Mouse (Mus musculus): Measurements from ENCODE around the gene Nsun7. TPM values are rescaled to one million over a fixed set of nuclear protein-coding genes. Genes with fewer than 3 reads are reported as not detected.

Nsun7 gene
- total and polyA plus RNA-seq, 3 experiments: 0.22 to 0.45 (median 0.40) TPM

DNA sequence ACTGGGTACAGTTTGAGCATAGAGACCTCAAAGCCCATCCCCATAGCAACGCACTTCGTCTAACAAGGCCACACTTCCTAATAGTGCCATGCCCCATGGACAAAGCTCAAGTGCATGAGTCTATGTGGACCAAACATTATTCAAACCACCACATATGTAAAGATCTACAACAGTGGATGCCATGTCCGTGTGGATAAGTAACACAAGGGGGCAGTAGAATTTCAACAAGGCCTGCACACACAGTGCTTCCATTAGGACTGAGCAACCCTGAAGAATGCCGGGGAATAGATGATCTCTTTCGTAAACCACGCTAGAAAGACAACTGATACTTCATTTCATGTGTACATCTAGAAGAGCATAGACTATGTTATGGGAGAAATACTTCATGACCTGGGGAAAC lies 21.0 kb downstream of the Nsun7 start:
- DNase-seq: no peak

DNA sequence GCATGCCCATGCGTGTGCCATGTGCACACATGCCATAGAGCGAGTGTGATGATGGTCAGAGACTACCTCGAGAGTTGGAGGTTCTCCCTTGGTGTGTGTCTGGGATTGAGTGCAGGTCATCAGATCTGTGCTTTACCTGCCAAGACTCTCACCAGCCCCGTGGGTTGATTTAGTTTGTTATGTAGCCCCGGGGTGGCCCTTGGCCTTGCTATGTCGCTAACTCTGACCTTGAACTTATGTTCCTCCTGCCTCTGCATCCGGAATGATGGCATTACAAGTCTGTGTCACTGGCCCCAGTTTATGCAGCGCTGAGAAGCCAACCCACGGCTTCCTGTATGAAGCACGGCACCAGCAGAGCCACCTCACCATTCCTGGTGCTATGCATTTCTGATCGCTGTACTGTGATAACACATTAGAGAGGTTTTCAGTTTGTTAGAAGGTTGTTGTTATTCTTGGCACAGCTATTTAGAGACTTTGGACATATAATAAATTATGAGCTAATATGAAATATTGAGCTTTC lies 34.5 kb downstream of the Nsun7 start:
- DNase-seq: peak; percentile 32

DNA sequence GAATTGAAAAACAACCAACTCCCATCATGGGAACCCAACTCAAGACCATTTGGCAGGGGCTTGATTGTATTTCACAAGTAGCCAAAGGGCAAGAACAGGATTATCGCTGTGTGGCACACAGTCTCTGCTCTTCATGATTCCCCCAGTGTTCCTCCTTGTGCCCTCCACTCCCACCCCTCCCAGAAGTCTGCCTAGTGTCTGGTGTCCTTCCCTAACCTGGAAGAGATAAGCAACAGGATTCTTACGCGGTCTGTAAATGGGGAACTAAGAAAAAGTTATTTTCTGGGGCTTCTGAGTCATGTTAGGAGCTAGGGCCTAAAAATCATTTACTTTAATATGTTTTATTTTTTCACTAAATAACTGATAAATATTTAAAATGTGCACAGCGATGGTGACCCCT lies 35.3 kb downstream of the Nsun7 start:
- no peak for DNase-seq

DNA sequence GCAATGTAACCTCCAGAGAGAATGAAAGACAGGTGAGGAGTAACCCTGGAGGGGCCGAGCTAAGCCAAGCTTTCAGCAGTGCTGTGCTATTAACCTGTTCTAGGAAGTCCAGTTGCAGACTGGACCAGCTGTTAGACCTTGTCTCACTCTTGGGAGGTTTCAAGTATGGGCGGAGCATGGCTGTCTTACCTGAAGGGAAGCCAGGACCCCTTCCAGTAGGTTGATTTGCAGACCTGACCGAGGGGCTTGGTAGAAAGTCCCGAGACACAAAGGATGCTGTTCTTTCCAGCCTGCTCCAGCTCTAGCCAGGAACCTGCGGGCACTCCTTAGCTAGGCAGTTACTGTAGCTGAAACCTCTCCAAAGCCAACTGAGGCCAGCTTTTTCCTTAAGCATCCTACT lies 36.4 kb downstream of the Nsun7 start:
- no peak for DNase-seq

DNA sequence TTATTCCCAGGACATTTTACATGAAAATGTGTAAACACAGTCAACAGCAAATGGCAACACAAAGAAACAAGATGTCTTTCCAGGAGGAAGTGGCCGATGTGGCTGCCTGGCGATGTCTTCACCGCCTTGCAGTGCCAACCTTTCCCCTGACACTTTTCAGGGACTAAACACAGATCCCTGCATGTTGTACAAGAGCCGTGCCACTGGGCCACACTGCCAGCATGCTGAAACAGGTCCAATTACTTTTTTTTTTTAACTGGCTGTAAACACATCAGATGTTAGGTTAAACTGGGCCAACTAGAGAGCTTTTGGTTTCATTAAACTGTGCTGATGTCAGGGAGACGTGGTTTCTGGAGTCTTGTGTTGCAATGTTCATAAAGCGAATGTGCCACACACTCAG lies 39.2 kb downstream of the Nsun7 start:
- DNase-seq: peak; percentile 16

DNA sequence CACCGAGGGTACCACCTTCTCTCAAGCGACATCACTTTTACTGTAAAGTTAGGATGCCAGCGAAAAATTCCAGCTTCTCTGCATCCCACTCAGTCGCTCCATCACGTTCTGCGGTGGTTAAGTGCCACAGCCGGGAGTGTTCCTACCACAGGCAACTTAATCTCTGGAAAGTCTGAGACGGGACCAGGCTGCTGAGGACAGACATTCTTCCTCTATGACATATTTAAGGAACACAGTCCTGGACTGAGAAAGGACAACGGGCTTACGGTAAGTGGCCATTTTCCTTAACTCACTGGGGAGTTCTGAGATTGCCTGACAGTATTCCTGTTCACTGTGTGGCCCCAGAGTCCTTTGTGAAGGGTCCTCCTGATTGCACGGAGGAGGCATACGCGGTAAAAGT lies 40.9 kb downstream of the Nsun7 start:
- no peak for DNase-seq

DNA sequence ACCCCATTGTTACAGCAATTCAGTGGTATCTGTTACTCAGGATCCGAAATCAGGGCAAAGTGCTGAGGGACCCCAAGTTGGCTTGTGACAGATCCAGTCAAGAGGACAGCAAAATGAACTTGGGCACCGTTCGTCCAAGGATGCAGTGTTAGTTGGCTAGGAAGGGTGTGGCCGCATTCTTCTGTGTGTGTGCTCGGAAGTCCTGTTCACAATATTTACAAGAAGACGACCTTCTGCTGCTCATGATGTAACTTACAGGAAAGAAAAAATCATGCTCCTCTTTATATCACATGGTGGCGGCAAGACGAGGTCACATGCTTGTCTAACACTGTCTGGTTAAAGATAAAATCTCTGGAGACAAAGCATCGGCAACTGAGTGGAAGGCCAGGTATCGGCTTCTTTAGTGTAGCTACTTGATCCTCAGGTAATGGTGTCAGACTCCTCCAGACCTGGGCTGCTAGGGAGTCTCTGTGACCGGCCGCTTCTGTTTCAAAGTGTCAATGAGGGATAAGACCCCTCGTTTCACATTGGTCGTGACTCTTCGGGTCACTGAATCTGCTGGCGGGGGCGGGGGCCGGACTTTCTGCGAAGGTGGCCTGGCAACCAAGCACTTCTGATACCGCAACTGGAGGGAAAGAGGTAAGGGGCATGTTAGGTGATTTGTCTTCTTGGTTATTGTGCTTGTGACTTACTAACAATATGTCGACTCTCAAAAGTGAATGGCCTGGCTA lies 42.6 kb downstream of the Nsun7 start:
- no peak for DNase-seq

DNA sequence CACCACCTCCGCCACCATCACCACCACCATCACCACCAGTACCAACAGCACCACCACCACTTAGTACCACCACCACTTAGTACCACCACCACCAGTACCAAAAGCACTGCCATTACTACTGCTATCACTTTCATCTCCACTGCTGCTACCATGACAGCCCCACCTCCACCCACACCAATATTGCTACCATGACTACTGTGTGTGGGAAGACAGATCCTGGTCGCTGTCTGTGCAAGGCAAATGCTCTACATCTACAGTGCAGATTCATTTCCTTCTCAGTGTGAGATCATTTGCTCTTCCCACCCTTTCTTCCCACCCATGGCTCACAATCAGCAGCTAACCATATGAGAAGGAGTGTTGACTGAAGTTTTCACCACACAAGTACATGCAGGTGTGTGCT lies 43.2 kb downstream of the Nsun7 start:
- no peak for DNase-seq

DNA sequence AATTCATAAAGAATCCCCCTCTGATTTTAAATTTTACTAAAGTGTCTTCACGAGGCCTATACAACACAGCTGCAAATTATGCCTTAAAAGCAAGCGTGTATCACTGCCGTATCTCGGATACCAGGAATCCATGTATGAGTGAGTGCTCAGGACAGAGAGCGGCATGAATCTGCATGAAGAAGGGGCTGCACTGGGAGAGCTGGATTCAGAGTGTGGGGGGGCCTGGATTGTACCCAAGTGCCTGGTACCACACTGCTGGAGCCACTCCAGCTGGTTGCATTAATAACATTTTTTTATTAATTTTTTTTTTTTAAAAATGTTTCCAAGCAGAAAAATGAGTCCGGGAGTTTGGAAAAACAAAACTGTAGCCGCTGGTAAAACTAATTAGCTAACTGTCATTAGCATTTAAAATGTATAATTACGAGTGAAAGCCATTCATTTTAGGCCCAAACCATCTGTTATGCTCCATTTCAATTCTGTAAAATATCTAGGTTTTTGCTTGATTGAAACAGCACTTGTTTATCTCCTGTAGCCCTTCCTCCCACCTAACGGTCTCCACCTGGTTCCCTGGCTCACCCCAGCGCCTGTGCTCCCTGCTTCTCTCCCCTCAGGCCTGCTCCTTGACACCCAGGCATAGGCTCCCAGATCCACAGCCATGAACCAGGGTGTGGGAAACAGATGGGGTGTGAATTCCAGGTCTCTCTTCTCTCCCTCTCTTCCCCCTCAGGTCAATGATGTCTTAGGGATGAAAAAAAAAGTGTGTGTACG lies 44.8 kb downstream of the Nsun7 start:
- no peak for DNase-seq

DNA sequence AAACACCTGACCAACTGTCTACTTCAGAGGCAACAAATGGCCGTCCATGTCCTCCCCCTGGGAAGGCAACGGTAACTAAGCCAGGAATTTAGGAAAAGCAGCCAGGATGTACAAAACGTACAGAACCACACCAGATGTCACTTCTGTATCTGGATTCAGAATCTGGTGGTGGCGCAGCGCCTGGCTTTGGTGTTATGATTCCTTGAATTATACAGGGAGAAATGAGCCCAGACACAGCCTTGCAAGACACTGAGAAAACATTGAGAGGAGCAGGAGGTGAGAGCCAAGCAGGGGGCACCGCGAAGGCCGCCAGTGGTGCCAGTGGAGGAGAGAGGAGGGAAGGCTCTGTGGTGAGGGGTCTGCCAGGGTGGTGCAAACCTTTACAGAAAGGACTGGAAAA lies 45.8 kb downstream of the Nsun7 start:
- DNase-seq: no peak

DNA sequence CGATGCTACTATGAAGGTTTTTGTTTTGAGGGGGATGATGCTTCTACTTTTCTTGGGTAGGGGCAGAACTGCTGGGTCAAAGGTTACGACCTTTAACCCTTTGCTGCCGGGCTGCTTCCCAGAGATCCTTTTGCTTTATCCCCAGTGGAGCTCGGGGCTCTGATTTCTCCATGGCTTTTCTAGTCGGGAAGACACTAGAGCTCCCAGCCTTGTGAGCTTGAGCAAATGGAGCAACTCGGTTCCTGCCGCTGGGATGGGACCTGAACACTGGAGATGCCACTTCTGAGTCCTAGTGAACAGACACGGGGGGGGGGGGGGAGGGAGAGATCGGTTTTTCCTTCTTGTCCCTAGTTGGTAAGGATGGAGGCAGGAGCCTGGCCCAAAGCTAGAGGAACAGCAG lies 50.6 kb downstream of the Nsun7 start:
- no peak for DNase-seq

DNA sequence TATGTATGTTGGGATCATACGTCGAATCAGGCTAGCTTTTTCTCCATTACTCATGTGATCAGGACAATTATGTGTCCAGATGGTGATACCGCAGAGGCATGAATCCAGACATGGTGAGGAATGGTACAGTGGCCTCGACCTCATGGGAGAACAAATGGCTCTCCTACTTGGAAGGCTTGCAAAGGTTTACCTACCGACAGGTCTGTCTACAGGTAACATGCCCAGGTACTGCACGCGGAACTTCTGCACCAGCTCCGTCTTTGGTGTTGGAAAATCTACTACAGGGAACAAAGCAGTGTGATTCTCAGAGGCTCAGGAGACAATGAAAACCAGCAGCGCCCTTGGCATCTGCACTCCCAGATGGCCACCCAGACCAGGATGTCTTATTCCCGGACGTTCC lies 51.1 kb downstream of the Nsun7 start:
- DNase-seq: no peak

DNA sequence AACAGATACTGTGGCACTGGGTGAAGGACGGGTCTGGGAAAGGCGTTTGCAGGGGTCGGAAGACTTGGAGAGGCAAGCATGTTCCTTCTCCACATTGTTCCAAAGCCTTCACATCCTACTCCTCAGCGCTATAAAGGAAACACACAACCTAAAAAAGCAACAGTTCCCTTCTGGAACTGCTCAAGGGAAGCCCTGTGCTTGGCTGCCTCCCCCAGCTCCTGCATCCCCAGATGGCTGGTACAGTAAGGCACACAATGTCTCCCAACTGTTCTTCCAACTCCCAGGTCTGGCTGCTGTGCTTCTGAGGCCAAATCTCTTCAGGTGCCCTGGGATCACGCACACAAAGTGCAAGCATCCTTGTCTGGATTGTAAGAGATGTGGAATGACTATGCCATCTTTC lies 56.1 kb downstream of the Nsun7 start:
- DNase-seq: no peak

DNA sequence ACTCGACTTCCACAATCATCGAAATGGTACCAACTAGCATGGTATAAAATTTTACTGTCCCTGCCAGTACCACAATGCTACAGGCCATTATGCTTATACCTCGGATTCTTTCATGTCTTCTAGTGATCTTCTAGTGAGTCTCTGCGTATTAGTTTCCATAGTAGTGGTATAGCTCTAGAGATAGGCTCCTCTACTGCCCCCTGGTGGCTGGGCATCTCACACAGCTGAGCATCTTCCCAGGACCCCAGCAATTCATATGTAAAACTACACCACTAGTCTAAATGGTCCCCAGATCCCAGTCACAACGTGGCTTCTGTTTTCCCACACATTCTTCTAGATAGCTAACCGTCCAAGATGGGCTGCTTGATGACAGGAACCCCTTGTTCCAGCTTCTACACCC lies 59.6 kb downstream of the Nsun7 start:
- peak; percentile 62 for DNase-seq

DNA sequence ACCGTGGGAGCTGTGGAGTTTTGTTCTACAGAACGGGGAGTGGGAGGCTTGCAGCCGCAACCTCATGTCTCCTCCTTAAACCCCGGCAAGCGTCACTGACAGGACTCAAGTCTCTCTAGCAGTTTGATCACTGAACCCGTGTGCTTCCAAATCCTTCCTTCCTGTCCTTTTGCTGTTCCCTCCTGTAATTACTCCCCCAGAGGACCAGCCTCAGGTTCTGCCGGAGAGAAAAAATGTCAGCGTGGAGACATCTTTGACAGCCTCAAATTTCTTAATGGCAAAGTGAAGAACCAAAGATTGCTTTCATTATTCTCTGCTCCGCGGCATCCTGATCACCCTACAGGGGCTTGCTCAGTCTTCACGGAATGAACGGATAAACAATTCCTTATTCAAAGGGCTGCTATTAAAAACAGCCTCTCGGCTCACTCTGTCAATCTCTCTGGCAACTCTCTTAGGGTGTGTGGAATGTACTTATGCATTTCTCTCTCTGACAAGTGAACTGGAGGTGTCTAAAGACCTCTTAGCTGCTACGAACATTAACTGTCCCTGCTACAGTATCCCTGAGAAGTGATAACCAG lies 60.2 kb downstream of the Nsun7 start:
- no peak for DNase-seq

DNA sequence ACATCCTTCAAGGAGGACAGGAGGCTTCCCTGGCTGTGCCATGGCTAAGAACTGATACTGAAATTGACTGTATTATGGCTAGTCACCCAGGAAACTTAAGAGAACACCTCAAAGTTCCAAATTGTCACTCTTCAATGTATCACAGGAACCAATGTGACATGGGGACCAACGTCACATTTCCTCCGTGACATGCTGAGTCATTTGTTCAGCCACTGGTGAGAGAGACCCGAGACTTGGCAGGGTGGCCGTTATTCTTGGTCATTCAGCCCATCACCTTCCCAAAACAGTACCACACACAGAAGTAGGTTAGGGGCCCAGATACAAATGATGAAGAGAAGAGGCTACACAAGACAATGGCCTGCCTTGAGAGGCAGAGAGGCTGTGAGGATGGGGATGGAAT lies 63.4 kb downstream of the Nsun7 start:
- no peak for DNase-seq

DNA sequence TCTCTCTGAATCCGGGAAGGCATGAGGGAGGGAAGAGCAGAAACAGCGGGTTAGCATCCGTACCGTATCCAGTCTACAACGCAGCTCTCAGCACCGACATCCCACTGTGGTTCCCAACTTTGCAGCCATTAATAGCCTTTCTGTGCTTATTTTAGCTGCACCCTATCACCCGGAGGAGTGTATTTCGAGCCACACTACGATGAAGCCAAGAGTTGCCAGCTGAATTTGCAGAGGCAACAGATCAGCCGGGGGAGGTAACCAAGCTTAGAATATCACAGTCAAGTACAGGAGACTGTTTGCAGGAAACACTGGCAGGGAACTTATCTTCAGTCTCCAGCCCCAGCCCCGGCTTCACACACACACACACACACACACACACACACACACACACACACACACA lies 63.9 kb downstream of the Nsun7 start:
- no peak for DNase-seq

DNA sequence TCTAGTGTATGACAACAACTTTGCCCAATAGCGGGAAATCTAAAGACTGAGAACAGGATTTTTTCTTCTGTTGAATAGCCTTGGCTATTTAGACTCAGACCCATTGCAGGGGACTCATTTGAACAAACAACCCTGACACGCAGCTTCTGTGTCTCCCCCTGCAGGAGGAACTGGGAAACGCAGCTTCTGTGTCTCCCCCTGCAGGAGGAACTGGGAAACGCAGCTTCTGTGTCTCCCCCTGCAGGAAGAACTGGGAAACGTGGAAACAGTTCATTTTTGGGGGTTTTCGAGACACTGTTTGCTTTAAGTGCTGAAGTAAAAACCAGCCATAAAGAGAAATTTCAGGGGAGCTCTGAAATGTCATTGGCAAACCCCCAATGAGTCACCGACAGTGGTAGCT lies 66.7 kb downstream of the Nsun7 start:
- DNase-seq: no peak

DNA sequence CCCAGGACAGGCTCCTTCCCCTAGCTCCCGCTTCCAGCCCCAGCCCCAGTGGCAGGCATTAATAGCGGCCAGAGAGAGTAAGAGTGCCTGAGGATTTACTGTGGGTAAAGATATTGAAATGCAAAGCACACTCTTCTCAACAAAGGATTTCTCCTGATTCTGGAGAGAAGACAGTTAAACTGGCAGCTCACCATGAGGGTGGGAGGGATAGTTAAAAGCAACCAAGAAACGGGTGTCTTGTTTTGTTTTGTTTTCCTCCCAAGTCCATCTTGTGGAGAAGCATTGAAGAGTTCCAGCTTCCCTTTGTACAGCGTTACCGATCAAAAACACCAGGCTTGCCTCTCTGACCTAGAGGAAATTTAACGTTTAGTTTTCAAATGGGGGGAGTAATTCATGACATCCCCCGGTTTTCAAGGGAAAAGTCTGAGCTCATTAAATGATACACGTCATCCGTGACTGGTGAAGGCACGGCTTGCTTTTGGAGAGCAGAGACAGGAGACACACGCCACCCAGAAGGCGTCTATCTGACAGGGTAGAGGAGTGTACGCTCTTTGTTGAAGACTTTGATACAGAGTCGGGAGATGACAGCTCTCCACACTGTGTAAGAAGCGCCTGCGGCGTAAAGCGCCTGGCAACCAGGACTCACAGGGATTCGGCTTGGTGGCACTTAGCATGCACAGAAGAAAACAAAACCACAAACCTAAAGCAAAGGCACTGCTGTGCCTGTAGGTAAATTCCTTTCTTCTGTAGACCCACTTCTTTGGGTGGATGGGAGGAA lies 68.4 kb downstream of the Nsun7 start:
- DNase-seq: no peak

DNA sequence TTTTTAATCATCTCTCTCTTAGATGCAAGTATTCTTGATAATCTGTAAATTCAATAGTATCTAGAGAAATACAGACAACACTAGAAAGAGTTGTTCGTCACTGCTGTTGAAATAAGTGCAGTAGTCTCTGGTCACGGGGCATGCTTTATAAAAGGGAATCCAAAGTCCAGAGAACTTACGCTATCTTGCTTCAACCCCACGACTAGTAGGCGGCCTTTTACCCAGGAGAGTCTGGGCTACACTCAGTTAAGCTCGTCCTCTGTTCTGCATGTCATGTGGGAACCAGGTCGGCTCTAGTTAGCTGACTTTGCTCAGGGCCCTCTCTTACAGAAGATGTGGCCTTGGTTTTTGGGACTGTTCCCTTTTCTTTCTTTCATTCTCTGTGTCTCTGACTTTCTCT lies 69.1 kb downstream of the Nsun7 start:
- DNase-seq: no peak

DNA sequence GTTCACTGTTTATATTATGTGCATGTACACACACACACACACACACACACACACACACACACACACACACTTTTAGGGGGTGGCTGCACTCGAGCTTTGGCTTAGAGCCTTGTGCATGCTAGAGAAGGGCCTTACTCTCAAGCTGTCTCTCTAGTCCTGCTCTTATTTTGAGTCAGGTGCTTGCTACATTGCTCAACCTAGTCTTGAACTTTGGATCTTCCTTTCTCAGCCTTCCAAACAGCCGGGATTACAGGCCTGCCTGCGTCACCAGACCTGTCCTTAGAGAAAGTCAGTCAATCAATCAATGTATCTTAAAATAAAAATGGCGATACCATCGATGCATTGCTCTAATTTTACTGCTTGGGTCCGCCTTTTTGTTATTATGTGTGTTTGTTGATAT lies 71.1 kb downstream of the Nsun7 start:
- DNase-seq: no peak
